Mouse (Mus musculus): Measurements from ENCODE around the gene Reln.

Reln gene

GRCm38 (mm10) chr5:22118456-22118855 is 226.0 kb downstream of the Reln start:
- no peak for DNase-seq (ENCODE audit: low spot score)

- DNase-seq (ENCODE audit: low spot score): no peak
These were observed 227.6 kb downstream of the Reln start for GRCm38 (mm10) chr5:22116922-22117321.

- no peak for DNase-seq (ENCODE audit: low spot score)
These were observed 237.6 kb downstream of the Reln start for GRCm38 (mm10) chr5:22106811-22107485.

- no peak for DNase-seq (ENCODE audit: low spot score)
These were observed 249.5 kb downstream of the Reln start for GRCm38 (mm10) chr5:22094984-22095383.

GRCm38 (mm10) chr5:22094043-22094442 is 250.5 kb downstream of the Reln start:
- no peak for DNase-seq (ENCODE audit: low spot score)

- no peak for DNase-seq (ENCODE audit: low spot score)
These were observed 251.2 kb downstream of the Reln start for GRCm38 (mm10) chr5:22093157-22093865.

- no peak for DNase-seq (ENCODE audit: low spot score)
These were observed 264.0 kb downstream of the Reln start for GRCm38 (mm10) chr5:22080468-22080986.

GRCm38 (mm10) chr5:22074971-22075370 is 269.5 kb downstream of the Reln start:
- no peak for DNase-seq (ENCODE audit: low spot score)

- no peak for DNase-seq (ENCODE audit: low spot score)
These were observed 271.9 kb downstream of the Reln start for GRCm38 (mm10) chr5:22072591-22072990.

- DNase-seq (ENCODE audit: low spot score): no peak
These were observed 285.3 kb downstream of the Reln start for GRCm38 (mm10) chr5:22059251-22059650.

- DNase-seq (ENCODE audit: low spot score): no peak
These were observed 302.7 kb downstream of the Reln start for GRCm38 (mm10) chr5:22041825-22042224.

GRCm38 (mm10) chr5:22039375-22040149 is 304.9 kb downstream of the Reln start:
- DNase-seq (ENCODE audit: low spot score): no peak

- no peak for DNase-seq (ENCODE audit: low spot score)
These were observed 309.3 kb downstream of the Reln start for GRCm38 (mm10) chr5:22035201-22035600.

GRCm38 (mm10) chr5:22033039-22033438 is 311.5 kb downstream of the Reln start:
- no peak for DNase-seq (ENCODE audit: low spot score)

- no peak for DNase-seq (ENCODE audit: low spot score)
These were observed 312.8 kb downstream of the Reln start for GRCm38 (mm10) chr5:22031653-22032052.

- DNase-seq (ENCODE audit: low spot score): no peak
These were observed 316.1 kb downstream of the Reln start for GRCm38 (mm10) chr5:22028379-22028778.

GRCm38 (mm10) chr5:22027240-22027875 is 317.1 kb downstream of the Reln start:
- no peak for DNase-seq (ENCODE audit: low spot score)

- DNase-seq (ENCODE audit: low spot score): peak; percentile 54
These were observed 318.8 kb downstream of the Reln start for GRCm38 (mm10) chr5:22025746-22026145.

GRCm38 (mm10) chr5:22024108-22024507 is 320.4 kb downstream of the Reln start:
- DNase-seq (ENCODE audit: low spot score): no peak

GRCm38 (mm10) chr5:22017896-22018295 is 326.6 kb downstream of the Reln start:
- DNase-seq (ENCODE audit: low spot score): no peak

GRCm38 (mm10) chr5:22014459-22014858 is 330.0 kb downstream of the Reln start:
- DNase-seq (ENCODE audit: low spot score): no peak

- DNase-seq (ENCODE audit: low spot score): no peak
These were observed 335.4 kb downstream of the Reln start for GRCm38 (mm10) chr5:22009142-22009541.

Data from testis, postnatal 10 days (tissue).